Mouse (Mus musculus): ENCODE measurements around the gene Ccdc96. TPM values are rescaled to one million over a fixed set of nuclear protein-coding genes. Genes with fewer than 3 reads are reported as not detected.

Ccdc96 gene
- 0.27 TPM for total RNA-seq (2023)

GRCm38 (mm10) chr5:36484171-36484990, at the start of gene Ccdc96, which contains the start of gene Tada2b:
Gene Ccdc96, plus strand, starts transcription at chr5:36484588.
Gene Tada2b, minus strand, starts transcription at chr5:36484285.

GRCm38 (mm10) chr5:36464709-36465661, 19.4 kb upstream of the Ccdc96 start, which contains the start of gene Grpel1:
Gene Grpel1, plus strand, starts transcription at chr5:36464998.

Other genes starting within 250 kb of the Ccdc96 start
- gene Sorcs2, start 86.4 kb upstream of the Ccdc96 start, total RNA-seq (2023) = 7.1 TPM
- gene Grpel1, start 19.6 kb upstream of the Ccdc96 start, total RNA-seq (2023) = 24.9 TPM
- 22.4 TPM for gene Tada2b, start 303 bp upstream of the Ccdc96 start, total RNA-seq (2023)
- 71.2 TPM for gene Tbc1d14, start 108.7 kb downstream of the Ccdc96 start, total RNA-seq (2023)
- 29.6 TPM for gene D5Ertd579e, start 211.4 kb downstream of the Ccdc96 start, total RNA-seq (2023)

Data from CD4-positive naive resting alpha-beta T cell, adult 57 days (primary cell).